In genomic region chr4:126992356-126992755, GRCm38 (mm10) we compare ENCODE assay signal across 10 mouse cellular contexts. TPM values are rescaled to one million over a fixed set of nuclear protein-coding genes. Genes with fewer than 3 reads are reported as not detected.
DNase-seq lines count a peak whose midpoint lies in the region; ATAC-seq lines count a peak whose summit lies in the region.
"Had no signal": no experiment of that assay in that cellular context is flagged by ENCODE, and none has a peak within 500 bp of the region (broad histone marks: within the 10 kb centered on the region; RNA-seq: fewer than 3 reads in every experiment).

No protein-coding gene starts in this region.

- no peaks in the 10 kb centered on the region for H3K36me3 ChIP-seq in hindbrain, embryonic 11.5 days (ENCODE audit: control insufficient read depth, insufficient read depth, low read length)
- no peaks in the 10 kb centered on the region for H3K36me3 ChIP-seq in hindbrain, embryonic 16.5 days (ENCODE audit: control insufficient read depth, insufficient read depth, low read length)
- no peaks in the 10 kb centered on the region for H3K36me3 ChIP-seq in hindbrain, embryonic 13.5 days
- H3K36me3 ChIP-seq: embryonic facial prominence, embryonic 15.5 days; heart, embryonic 15.5 days had no signal

- ATAC-seq in hindbrain, embryonic 11.5 days (ENCODE audit: low FRiP score), result no peak
- no peak for ATAC-seq in hindbrain, embryonic 16.5 days
- no peak for ATAC-seq in activated CD4-positive, CD25-positive, alpha-beta regulatory T cell, adult 4 months
- no peak for ATAC-seq in hindbrain, embryonic 13.5 days (ENCODE audit: low FRiP score)

- H3K27me3 ChIP-seq in hindbrain, embryonic 11.5 days (ENCODE audit: control insufficient read depth, insufficient read depth, low read length), result no peaks in the 10 kb centered on the region
- H3K27me3 ChIP-seq in hindbrain, embryonic 16.5 days (replicated peaks; ENCODE audit: control insufficient read depth, insufficient read depth, low read length), result no peaks in the 10 kb centered on the region
- no peaks in the 10 kb centered on the region for H3K27me3 ChIP-seq in hindbrain, embryonic 13.5 days
- H3K27me3 ChIP-seq: embryonic facial prominence, embryonic 15.5 days; heart, embryonic 15.5 days had no signal

- no peaks in the 10 kb centered on the region for H3K9me3 ChIP-seq in hindbrain, embryonic 11.5 days (ENCODE audit: control insufficient read depth, low read length)
- no peaks in the 10 kb centered on the region for H3K9me3 ChIP-seq in hindbrain, embryonic 16.5 days (ENCODE audit: control insufficient read depth, low read length)
- no peaks in the 10 kb centered on the region for H3K9me3 ChIP-seq in hindbrain, embryonic 13.5 days
- H3K9me3 ChIP-seq: embryonic facial prominence, embryonic 15.5 days; heart, embryonic 15.5 days had no signal

- no peak overlapping the region for H3K4me3 ChIP-seq in hindbrain, embryonic 11.5 days (ENCODE audit: low read depth, low read length)
- no peak overlapping the region for H3K4me3 ChIP-seq in hindbrain, embryonic 16.5 days (ENCODE audit: low read length)
- H3K4me3 ChIP-seq in hindbrain, embryonic 13.5 days, result no peak overlapping the region
- H3K4me3 ChIP-seq: embryonic facial prominence, embryonic 15.5 days; heart, embryonic 15.5 days had no signal

- H3K9ac ChIP-seq in hindbrain, embryonic 11.5 days (ENCODE audit: low read depth, low read length), result no peak overlapping the region
- no peak overlapping the region for H3K9ac ChIP-seq in hindbrain, embryonic 16.5 days (ENCODE audit: low read depth, low read length)
- no peak overlapping the region for H3K9ac ChIP-seq in hindbrain, embryonic 13.5 days
- H3K9ac ChIP-seq: embryonic facial prominence, embryonic 15.5 days; heart, embryonic 15.5 days had no signal

- peak; percentile 30 for DNase-seq in hindbrain, embryonic 11.5 days (ENCODE audit: low spot score)
- DNase-seq in 416B (ENCODE audit: low read depth) (peak; percentile 73), MEL-GATA-1-ER (ENCODE audit: extremely low read depth, low read depth) (peak; percentile 49)
- DNase-seq in lung, postnatal 36 days, result peak; percentile 12
- no peak for DNase-seq in right cerebral cortex, adult 18-20 months

- H3K27ac ChIP-seq in hindbrain, embryonic 11.5 days (ENCODE audit: low read depth, low read length), result no peak overlapping the region
- no peak overlapping the region for H3K27ac ChIP-seq in hindbrain, embryonic 16.5 days (ENCODE audit: low read depth, low read length)
- no peak overlapping the region for H3K27ac ChIP-seq in hindbrain, embryonic 13.5 days
- H3K27ac ChIP-seq: embryonic facial prominence, embryonic 15.5 days; heart, embryonic 15.5 days had no signal

- H3K4me1 ChIP-seq in hindbrain, embryonic 11.5 days (replicated peaks; ENCODE audit: control insufficient read depth, insufficient read depth, low read length), result no peaks in the 10 kb centered on the region
- no peaks in the 10 kb centered on the region for H3K4me1 ChIP-seq in hindbrain, embryonic 16.5 days (ENCODE audit: control insufficient read depth, insufficient read depth, low read depth, low read length)
- H3K4me1 ChIP-seq in hindbrain, embryonic 13.5 days (replicated peaks), result no peaks in the 10 kb centered on the region
- H3K4me1 ChIP-seq: embryonic facial prominence, embryonic 15.5 days; heart, embryonic 15.5 days had no signal

- H3K4me2 ChIP-seq in hindbrain, embryonic 11.5 days (replicated peaks; ENCODE audit: low read depth, low read length), result no peak overlapping the region
- no peak overlapping the region for H3K4me2 ChIP-seq in hindbrain, embryonic 16.5 days (ENCODE audit: low read length)
- no peak overlapping the region for H3K4me2 ChIP-seq in hindbrain, embryonic 13.5 days
- H3K4me2 ChIP-seq: embryonic facial prominence, embryonic 15.5 days; heart, embryonic 15.5 days had no signal

- WGBS in hindbrain, embryonic 11.5 days, result 62% methylated on average over 5 of the region's 5 CpGs
- 64% methylated on average over 5 of the region's 5 CpGs for WGBS in hindbrain, embryonic 16.5 days
- 60% methylated on average over 5 of the region's 5 CpGs for WGBS in hindbrain, embryonic 13.5 days

RNA-seq across cellular contexts. Expression of gene Zmym4, which starts 24.4 kb away (rescaled TPM):
- 25.2 and 38.8 TPM in 2 replicates for polyA plus RNA-seq in hindbrain, embryonic 11.5 days (2014; fragmentation: Nextera tagmentation; extraction: Ambion mirVana)
- 23.2 and 25.5 TPM in 2 replicates for polyA plus RNA-seq in hindbrain, embryonic 16.5 days (2015; fragmentation: Nextera tagmentation; extraction: Ambion mirVana)
- polyA plus RNA-seq in activated CD4-positive, CD25-positive, alpha-beta regulatory T cell, adult 4 months (2017; shearing (Covaris generic)), result 10 to 100 TPM; 17.4 to 17.6 TPM
- 30.0 and 31.4 TPM in 2 replicates for polyA plus RNA-seq in hindbrain, embryonic 13.5 days (2015; fragmentation: Nextera tagmentation; extraction: Ambion mirVana)

RNA-seq across cellular contexts. Expression of gene Sfpq, which starts 28.8 kb away (rescaled TPM):
- 170 and 176 TPM in 2 replicates for polyA plus RNA-seq in hindbrain, embryonic 11.5 days (2014; fragmentation: Nextera tagmentation; extraction: Ambion mirVana)
- 46.2 and 50.7 TPM in 2 replicates for polyA plus RNA-seq in hindbrain, embryonic 16.5 days (2015; fragmentation: Nextera tagmentation; extraction: Ambion mirVana)
- polyA plus RNA-seq in activated CD4-positive, CD25-positive, alpha-beta regulatory T cell, adult 4 months (2017; shearing (Covaris generic)), result 10 to 100 TPM; 39.7 to 50.1 TPM
- polyA plus RNA-seq in hindbrain, embryonic 13.5 days (2015; fragmentation: Nextera tagmentation; extraction: Ambion mirVana), result 89.3 and 89.9 TPM in 2 replicates
